Mouse (Mus musculus) Patski (cell line): ENCODE measurements around the gene Clybl. TPM values are rescaled to one million over a fixed set of nuclear protein-coding genes. Genes with fewer than 3 reads are reported as not detected.

ENCODE experiments used
- ATAC-seq: fragments of 100-300 bp; one replicate; pipeline ENCODE4 v1.8.0; 2021
- CTCF ChIA-PET: fragments of 350-600 bp; sonication (Branson Sonifier 250); formaldehyde crosslinking; loops from one replicate; lab custom pipeline; 2022; ENCODE audit warnings: inconsistent platforms; lab: Charles Lee
- POLR2A ChIA-PET: fragments of 350-600 bp; sonication (Branson Sonifier 250); formaldehyde crosslinking; loops from one replicate; lab custom pipeline; 2022; ENCODE audit warnings: antibody characterized with exemption, inconsistent platforms; lab: Charles Lee
- DNase-seq: peaks from one replicate; pipeline ENCODE4 v3.0.0-alpha.2; 2011; ENCODE audit warnings: low read depth, low spot score
- H3K27me3 ChIP-seq: fragments of 371-371 bp; one replicate; pipeline ENCODE4 v1.5.1; 2021
- CTCF ChIP-seq: fragments of 100-300 bp; IDR thresholded peaks from one replicate; pipeline ENCODE4 v1.5.1; 2021
- in situ Hi-C: fragments of 300-500 bp; cut with MboI; formaldehyde crosslinking; loops from 3 replicates; pipeline ENCODE4 v1.11.1; 2018; ENCODE audit warnings: low pct_unique_long_range_greater_than_20kb, mixed read lengths
- polyA plus RNA-seq: library from polyadenylated mRNA; unstranded; gene quantifications from one replicate; pipeline ENCODE4 v1.2.3, GENCODE M21; 2021

Gene Clybl
- polyA plus RNA-seq, 1 experiment from 2014 or later, result 60.7 TPM

DNA sequence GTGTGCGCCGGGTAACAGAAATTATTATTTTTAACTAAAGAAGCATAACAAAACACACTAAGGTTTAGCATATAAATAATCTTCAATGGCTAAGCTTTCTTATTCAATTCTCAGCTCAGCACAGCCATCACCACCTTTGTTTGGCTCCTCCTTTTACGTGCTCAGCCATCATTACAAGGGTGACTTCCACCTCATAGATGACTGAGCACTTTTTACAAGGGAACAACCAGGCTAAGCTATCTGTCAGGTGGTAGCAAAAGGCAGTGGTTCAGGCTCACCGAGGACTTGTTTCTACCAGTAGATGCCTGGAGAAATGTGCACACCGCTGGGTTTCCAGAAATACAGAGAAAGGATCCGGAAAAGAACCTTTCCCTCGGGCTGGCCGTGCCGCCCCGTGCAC lies 252.5 kb downstream of the Clybl start:
- CTCF ChIA-PET, result interaction anchor here (1.1 kb wide), 1 partner anchor 45 kb away, joined by 3 read pairs; no protein-coding TSS in a partner anchor
- in situ Hi-C loops, result no loop called here
- POLR2A ChIA-PET, result no interaction called here
- H3K27me3 ChIP-seq, result no peaks in the 10 kb centered on the region
- TF ChIP-seq CTCF, result no peak
- DNase-seq, result no peak
- no peak for ATAC-seq

GRCm38 (mm10) chr14:122436850-122437249 lies 255.3 kb downstream of the Clybl start:
- in situ Hi-C loops, result no loop called here
- DNase-seq (no peak), ATAC-seq (no peak)
- H3K27me3 ChIP-seq, result no peaks in the 10 kb centered on the region
- POLR2A ChIA-PET, result no interaction called here
- CTCF ChIA-PET, result interaction anchor here (1.2 kb wide), 1 partner anchor 11 kb away, joined by 3 read pairs; no protein-coding TSS in a partner anchor
- TF ChIP-seq CTCF, result no peak

- TF ChIP-seq CTCF, result no peak
- ChIA-PET POLR2A (no interaction called here), CTCF (no interaction called here)
- ATAC-seq, result no peak
- in situ Hi-C loops, result loop anchor here (25.0 kb wide), 1 partner anchor 213 kb away; no protein-coding TSS in a partner anchor
- no peak for DNase-seq
- no peaks in the 10 kb centered on the region for H3K27me3 ChIP-seq
Observed at GRCm38 (mm10) chr14:122449601-122450495, 268.3 kb downstream of the Clybl start.

- DNase-seq (no peak), ATAC-seq (no peak)
- in situ Hi-C loops, result loop anchor here (25.0 kb wide), 1 partner anchor 213 kb away; no protein-coding TSS in a partner anchor
- ChIA-PET POLR2A (no interaction called here), CTCF (no interaction called here)
- H3K27me3 ChIP-seq, result no peaks in the 10 kb centered on the region
- TF ChIP-seq CTCF, result no peak
Observed at GRCm38 (mm10) chr14:122450496-122451382, 269.2 kb downstream of the Clybl start, which contains the start of gene Gm5089. Gene Gm5089 (minus strand): TSS chr14:122451115.

GRCm38 (mm10) chr14:122451551-122452145 lies 270.1 kb downstream of the Clybl start:
- POLR2A ChIA-PET, result no interaction called here
- H3K27me3 ChIP-seq, result no peaks in the 10 kb centered on the region
- CTCF ChIA-PET, result no interaction called here
- no peak for TF ChIP-seq CTCF
- in situ Hi-C loops, result loop anchor here (25.0 kb wide), 1 partner anchor 214 kb away; no protein-coding TSS in a partner anchor
- DNase-seq (no peak), ATAC-seq (no peak)

Other genes with a start within 250 kb of the Clybl start
- gene Gpr183, start 216.5 kb upstream of the Clybl start, polyA plus RNA-seq, result not detected
- gene Timm8a2, start 147.0 kb upstream of the Clybl start, polyA plus RNA-seq, result not detected
- gene Tm9sf2, start 74.7 kb upstream of the Clybl start, polyA plus RNA-seq, result 181 TPM